Mouse (Mus musculus): ENCODE results near the gene E2f2. TPM values are rescaled to one million over a fixed set of nuclear protein-coding genes. Genes with fewer than 3 reads are reported as not detected.

E2f2 gene
- polyA plus RNA-seq, 1 experiment from 2014 or later: 9.7 TPM

- H3K9ac ChIP-seq: no peak overlapping the region
- no peaks in the 10 kb centered on the region for H3K36me3 ChIP-seq
- no peak overlapping the region for H3K4me2 ChIP-seq
- peaks cover 39% of the 10 kb centered on the region for H3K4me1 ChIP-seq
- H3K4me3 ChIP-seq (replicated peaks): no peak overlapping the region
- 63% methylated on average over 10 of the region's 10 CpGs for WGBS
- no peak for ATAC-seq (replicated peaks; ENCODE audit: low FRiP score)
- H3K27ac ChIP-seq: no peak overlapping the region
- H3K27me3 ChIP-seq: no peaks in the 10 kb centered on the region
- H3K9me3 ChIP-seq (replicated peaks): no peaks in the 10 kb centered on the region
These were observed 44.9 kb downstream of the E2f2 start for GRCm38 (mm10) chr4:136217063-136217462.

GRCm38 (mm10) chr4:136218595-136219214, 46.5 kb downstream of the E2f2 start:
- H3K36me3 ChIP-seq: no peaks in the 10 kb centered on the region
- ATAC-seq (replicated peaks; ENCODE audit: low FRiP score): peak; percentile 59
- H3K27ac ChIP-seq: peak overlapping the region; percentile 20
- no peaks in the 10 kb centered on the region for H3K9me3 ChIP-seq (replicated peaks)
- peaks cover 33% of the 10 kb centered on the region for H3K4me1 ChIP-seq
- H3K27me3 ChIP-seq: no peaks in the 10 kb centered on the region
- 14% methylated on average over 18 of the region's 18 CpGs for WGBS
- H3K4me3 ChIP-seq (replicated peaks): peak overlapping the region; percentile 1; the same call in 1 of the 2 replicates
- H3K4me2 ChIP-seq: peak overlapping the region; percentile 33
- no peak overlapping the region for H3K9ac ChIP-seq

- H3K27me3 ChIP-seq: no peaks in the 10 kb centered on the region
- peak overlapping the region; percentile 56 for H3K4me2 ChIP-seq
- H3K9me3 ChIP-seq (replicated peaks): no peaks in the 10 kb centered on the region
- H3K4me1 ChIP-seq: peaks cover 37% of the 10 kb centered on the region
- 0 out of 2 replicates have a peak overlapping the region, but pooled peaks have one; percentile 1 for H3K9ac ChIP-seq
- WGBS: 7% methylated on average over 17 of the region's 17 CpGs
- peak overlapping the region; percentile 14; the same call in 1 of the 2 replicates for H3K27ac ChIP-seq
- H3K36me3 ChIP-seq: no peaks in the 10 kb centered on the region
- peak overlapping the region; percentile 23 for H3K4me3 ChIP-seq (replicated peaks)
- ATAC-seq (replicated peaks; ENCODE audit: low FRiP score): peak; percentile 69
These were observed 48.1 kb downstream of the E2f2 start for GRCm38 (mm10) chr4:136220133-136220775.

- ATAC-seq (replicated peaks; ENCODE audit: low FRiP score): no peak
- Histone ChIP-seq H3K9me3 (replicated peaks) (no peaks in the 10 kb centered on the region), H3K4me1 (peaks cover 30% of the 10 kb centered on the region), H3K27me3 (no peaks in the 10 kb centered on the region), H3K36me3 (no peaks in the 10 kb centered on the region), H3K9ac (no peak overlapping the region), H3K27ac (no peak overlapping the region), H3K4me2 (no peak overlapping the region), H3K4me3 (replicated peaks) (no peak overlapping the region)
- 68% methylated on average over 13 of the region's 13 CpGs for WGBS
These were observed 51.5 kb downstream of the E2f2 start for GRCm38 (mm10) chr4:136223549-136224239.

- Histone ChIP-seq H3K9ac (no peak overlapping the region), H3K4me2 (no peak overlapping the region), H3K27me3 (no peaks in the 10 kb centered on the region), H3K4me1 (peaks cover 25% of the 10 kb centered on the region), H3K36me3 (no peaks in the 10 kb centered on the region), H3K4me3 (replicated peaks) (no peak overlapping the region), H3K9me3 (replicated peaks) (no peaks in the 10 kb centered on the region), H3K27ac (no peak overlapping the region)
- ATAC-seq (replicated peaks; ENCODE audit: low FRiP score): no peak
- 67% methylated on average over 5 of the region's 5 CpGs for WGBS
These were observed 52.0 kb downstream of the E2f2 start for GRCm38 (mm10) chr4:136224240-136224559.

GRCm38 (mm10) chr4:136224677-136225460, 52.7 kb downstream of the E2f2 start:
- H3K9ac ChIP-seq: no peak overlapping the region
- no peak overlapping the region for H3K4me3 ChIP-seq (replicated peaks)
- H3K4me1 ChIP-seq: peaks cover 20% of the 10 kb centered on the region
- H3K36me3 ChIP-seq: no peaks in the 10 kb centered on the region
- H3K27me3 ChIP-seq: no peaks in the 10 kb centered on the region
- H3K4me2 ChIP-seq: no peak overlapping the region
- no peaks in the 10 kb centered on the region for H3K9me3 ChIP-seq (replicated peaks)
- ATAC-seq (replicated peaks; ENCODE audit: low FRiP score): no peak
- 80% methylated on average over 23 of the region's 23 CpGs for WGBS
- H3K27ac ChIP-seq: no peak overlapping the region

- H3K4me3 ChIP-seq (replicated peaks): no peak overlapping the region
- H3K36me3 ChIP-seq: no peaks in the 10 kb centered on the region
- ATAC-seq (replicated peaks; ENCODE audit: low FRiP score): no peak
- no peaks in the 10 kb centered on the region for H3K9me3 ChIP-seq (replicated peaks)
- H3K4me2 ChIP-seq: no peak overlapping the region
- no peak overlapping the region for H3K9ac ChIP-seq
- H3K27me3 ChIP-seq: no peaks in the 10 kb centered on the region
- no peak overlapping the region for H3K27ac ChIP-seq
- 0 out of 2 replicates have a peak, but pooled peaks cover 6% of the 10 kb centered on the region for H3K4me1 ChIP-seq
- 63% methylated on average over 7 of the region's 7 CpGs for WGBS
These were observed 55.2 kb downstream of the E2f2 start for GRCm38 (mm10) chr4:136227408-136227807.

GRCm38 (mm10) chr4:136228640-136229039, 56.4 kb downstream of the E2f2 start:
- Histone ChIP-seq H3K4me1 (0 out of 2 replicates have a peak, but pooled peaks cover 5% of the 10 kb centered on the region), H3K4me3 (replicated peaks) (no peak overlapping the region), H3K36me3 (no peaks in the 10 kb centered on the region), H3K27me3 (no peaks in the 10 kb centered on the region), H3K9me3 (replicated peaks) (no peaks in the 10 kb centered on the region), H3K4me2 (no peak overlapping the region), H3K27ac (no peak overlapping the region), H3K9ac (no peak overlapping the region)
- ATAC-seq (replicated peaks; ENCODE audit: low FRiP score): no peak
- 76% methylated on average over 5 of the region's 5 CpGs for WGBS

GRCm38 (mm10) chr4:136238669-136239068, 66.5 kb downstream of the E2f2 start:
- H3K4me2 ChIP-seq: peak overlapping the region; percentile 45
- 20% methylated on average over 13 of the region's 13 CpGs for WGBS

GRCm38 (mm10) chr4:136239111-136239510, 66.9 kb downstream of the E2f2 start:
- H3K4me3 ChIP-seq (replicated peaks): no peak overlapping the region
- H3K9me3 ChIP-seq (replicated peaks): no peaks in the 10 kb centered on the region
- H3K4me2 ChIP-seq: no peak overlapping the region
- H3K27ac ChIP-seq: no peak overlapping the region
- no peak overlapping the region for H3K9ac ChIP-seq
- peaks cover 5% of the 10 kb centered on the region; the same call in 1 of the 2 replicates for H3K36me3 ChIP-seq
- H3K27me3 ChIP-seq: peaks cover 39% of the 10 kb centered on the region
- H3K4me1 ChIP-seq: peaks cover 12% of the 10 kb centered on the region
- 75% methylated on average over 9 of the region's 9 CpGs for WGBS
- no peak for ATAC-seq (replicated peaks; ENCODE audit: low FRiP score)

More at GRCm38 (mm10) chr4:136238669-136239068, 66.5 kb downstream of the E2f2 start:
- Histone ChIP-seq H3K27me3 (peaks cover 34% of the 10 kb centered on the region), H3K4me1 (peaks cover 12% of the 10 kb centered on the region), H3K36me3 (peaks cover 4% of the 10 kb centered on the region; the same call in 1 of the 2 replicates), H3K27ac (no peak overlapping the region), H3K4me3 (replicated peaks) (peak overlapping the region; percentile 15), H3K9me3 (replicated peaks) (no peaks in the 10 kb centered on the region), H3K9ac (no peak overlapping the region)
- ATAC-seq (replicated peaks; ENCODE audit: low FRiP score): no peak

GRCm38 (mm10) chr4:136239622-136240021, 67.4 kb downstream of the E2f2 start:
- H3K27me3 ChIP-seq: peaks cover 44% of the 10 kb centered on the region
- 23% methylated on average over 8 of the region's 8 CpGs for WGBS
- H3K9me3 ChIP-seq (replicated peaks): no peaks in the 10 kb centered on the region
- no peak overlapping the region for H3K4me2 ChIP-seq
- H3K36me3 ChIP-seq: peaks cover 5% of the 10 kb centered on the region; the same call in 1 of the 2 replicates
- 0 out of 2 replicates have a peak, but pooled peaks have one; percentile 26 for ATAC-seq (replicated peaks; ENCODE audit: low FRiP score)
- H3K9ac ChIP-seq: no peak overlapping the region
- H3K4me1 ChIP-seq: peaks cover 12% of the 10 kb centered on the region
- no peak overlapping the region for H3K4me3 ChIP-seq (replicated peaks)
- H3K27ac ChIP-seq: no peak overlapping the region

All from kidney, embryonic 15.5 days (tissue).